Mouse (Mus musculus): Measurements from ENCODE around the gene Lrcol1.

The Lrcol1 gene

DNA sequence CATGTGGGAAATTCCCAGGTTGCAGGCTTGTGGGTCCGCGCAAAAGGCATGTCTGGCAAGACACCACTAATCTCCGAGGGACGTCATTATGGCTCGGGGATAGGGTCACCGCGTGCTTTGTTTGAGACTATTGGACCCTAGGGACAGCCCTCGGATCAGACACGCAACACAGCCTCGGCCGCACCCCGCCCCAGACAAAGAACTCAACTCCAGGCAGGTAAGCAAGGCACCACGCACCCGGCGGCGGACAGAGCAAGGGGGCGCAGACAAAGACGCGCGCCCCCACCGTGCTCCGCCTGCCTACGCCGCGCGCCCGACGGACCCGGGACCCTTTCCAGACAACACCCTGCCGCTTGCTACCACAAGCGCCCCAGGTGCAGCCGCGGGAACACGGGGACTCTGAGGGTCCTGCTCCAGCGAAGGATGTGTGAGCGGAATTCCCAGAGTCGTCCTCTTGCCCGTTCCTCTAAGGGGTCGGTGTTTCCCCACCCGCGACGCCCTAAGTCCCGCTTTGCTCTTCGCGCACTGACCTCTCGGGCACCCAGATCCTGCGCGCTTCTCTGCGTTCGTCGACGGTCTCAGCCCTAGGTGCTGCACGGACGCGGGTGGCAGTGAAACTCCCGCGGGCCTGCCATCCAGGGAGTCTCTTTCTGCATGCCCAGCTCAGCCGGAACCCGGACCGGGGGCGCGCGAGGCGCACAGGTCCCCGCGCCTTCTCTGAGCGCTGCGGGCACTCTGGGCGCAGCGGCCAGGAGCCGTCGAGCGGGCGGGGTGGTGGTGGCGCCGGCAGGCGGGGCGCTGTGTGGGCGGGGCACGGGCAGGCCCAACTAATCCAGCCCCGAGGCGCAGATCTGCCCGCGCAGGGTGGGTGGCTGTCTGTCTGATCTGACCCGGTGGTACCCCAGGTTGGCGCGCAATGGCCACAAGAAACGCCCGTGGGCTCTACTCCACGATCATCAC lies 42.1 kb downstream of the Lrcol1 start:
- peak; percentile 70 for DNase-seq

DNA sequence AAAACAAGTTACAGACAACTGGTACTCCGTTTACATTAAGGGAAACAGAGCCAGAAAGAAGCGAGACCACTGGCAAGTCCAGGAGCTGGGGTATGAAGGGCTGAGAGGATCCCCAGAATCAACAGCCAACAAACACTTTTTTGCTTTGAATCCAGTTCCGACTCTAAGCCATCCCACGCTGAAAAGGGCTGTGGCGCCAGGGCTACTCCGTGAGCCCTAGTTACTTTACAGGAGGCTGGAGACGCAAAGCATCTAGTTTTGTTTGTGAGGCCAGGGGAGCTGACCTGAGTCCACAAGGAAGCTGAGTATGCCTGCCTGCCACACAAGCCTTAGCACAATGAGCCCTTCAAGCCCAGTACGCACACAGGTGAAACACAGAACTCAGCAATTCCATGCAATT lies 42.8 kb downstream of the Lrcol1 start:
- no peak for DNase-seq

DNA sequence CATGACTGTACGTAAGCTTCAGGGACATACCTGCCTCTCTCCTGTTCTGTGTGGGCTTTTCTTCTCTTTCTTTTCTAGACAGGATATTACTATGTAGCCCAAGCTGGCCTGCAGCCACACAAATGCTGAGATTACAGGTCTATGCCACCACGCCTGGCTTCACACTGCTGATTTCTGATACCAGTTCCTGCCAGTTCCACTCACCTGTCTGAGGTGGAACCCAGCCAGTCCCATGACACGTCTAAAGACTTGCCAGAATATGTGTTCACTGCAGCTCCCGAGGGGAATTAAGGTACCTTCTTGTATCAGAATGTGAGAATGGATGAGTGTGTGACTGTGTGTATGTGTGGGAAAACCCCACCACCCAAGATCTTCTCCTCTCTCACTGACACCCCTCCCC lies 46.1 kb downstream of the Lrcol1 start:
- DNase-seq = no peak

DNA sequence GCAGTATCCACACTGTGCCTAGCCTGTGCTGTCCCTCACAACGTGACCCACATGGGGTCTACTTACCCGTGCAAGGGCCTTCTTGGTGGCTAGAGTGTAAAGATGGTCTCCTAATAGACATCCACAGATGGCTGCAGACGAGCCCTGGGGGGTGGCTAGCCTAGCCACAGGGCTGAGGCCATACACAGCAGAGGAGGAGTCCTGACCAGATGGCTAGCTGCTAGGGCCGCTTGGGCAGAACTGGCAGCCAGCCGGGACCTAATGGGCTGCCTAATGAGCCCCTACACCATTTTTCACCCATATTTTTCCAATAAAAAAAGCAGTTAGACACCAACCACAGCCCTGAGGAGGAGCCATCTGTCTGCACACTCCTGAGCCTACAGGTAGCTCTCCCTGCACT lies 48.2 kb downstream of the Lrcol1 start:
- no peak for DNase-seq

DNA sequence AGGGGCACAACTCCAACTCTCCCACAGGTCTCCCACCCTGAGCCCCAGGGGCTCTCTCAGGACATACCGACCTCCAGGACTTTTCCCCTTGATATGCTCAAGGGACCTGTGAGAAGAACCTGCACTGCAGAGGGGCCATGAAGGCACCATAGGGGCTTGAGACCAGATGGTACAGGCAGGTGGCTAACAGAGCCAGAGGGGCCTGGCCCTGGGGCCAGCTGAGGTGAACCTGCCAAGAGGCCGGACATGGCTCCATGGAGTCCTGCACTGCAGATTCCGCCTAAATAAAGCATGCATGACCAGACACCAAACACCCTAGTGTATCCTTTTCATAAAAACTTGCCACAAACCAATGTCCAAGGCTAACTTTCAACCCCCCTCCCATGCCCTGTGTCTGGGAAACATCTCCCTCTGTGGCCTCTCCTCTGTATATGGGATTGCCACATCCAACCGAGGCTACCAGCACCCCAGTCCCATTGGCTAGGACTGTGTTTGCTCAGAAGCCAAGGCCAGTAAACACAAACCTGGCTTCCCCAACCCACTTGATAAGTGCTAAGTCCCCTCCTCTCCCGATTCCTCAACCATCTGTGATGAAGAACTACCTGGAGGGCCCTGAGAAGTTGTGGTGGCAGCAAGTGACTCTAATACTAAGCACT lies 50.6 kb downstream of the Lrcol1 start:
- no peak for DNase-seq

DNA sequence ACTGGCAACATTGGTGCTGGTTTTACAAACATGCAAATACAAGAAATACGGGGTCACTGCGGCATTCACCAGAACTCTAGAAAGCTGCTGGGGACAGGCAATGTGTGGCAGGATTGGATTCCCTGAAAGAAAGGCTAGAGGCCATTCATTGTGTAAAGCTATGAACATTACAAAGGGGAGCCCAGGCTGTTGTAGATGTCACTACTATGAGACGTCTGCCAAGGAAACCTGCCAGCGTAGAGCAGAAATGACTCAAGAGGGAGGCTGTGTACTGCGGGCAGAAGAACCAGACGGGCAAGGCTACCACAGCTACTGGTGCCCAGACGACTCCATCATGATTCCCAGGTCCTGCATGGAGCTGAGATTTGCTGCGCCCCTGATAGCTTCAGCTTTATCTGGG lies 56.6 kb downstream of the Lrcol1 start:
- no peak for DNase-seq

DNA sequence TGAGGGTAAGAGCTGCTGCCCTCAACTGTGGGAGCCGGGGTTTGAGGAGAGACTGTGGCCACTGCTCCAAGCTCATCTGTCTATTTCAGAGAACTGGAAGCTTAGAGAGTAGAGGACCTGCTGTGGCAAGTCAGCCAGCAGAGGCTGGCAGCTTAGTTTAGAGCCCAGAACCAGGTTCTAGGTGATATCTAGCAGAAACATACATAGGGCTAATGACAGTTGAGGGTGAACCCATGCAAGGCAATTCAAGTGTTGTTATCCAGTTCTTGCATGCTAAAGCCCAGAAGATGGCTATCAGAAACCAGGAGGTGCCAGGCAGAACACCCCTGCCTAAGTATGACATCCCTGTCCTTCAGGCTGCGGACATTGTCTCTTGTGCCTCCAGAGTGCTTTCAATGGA lies 58.0 kb downstream of the Lrcol1 start:
- no peak for DNase-seq

DNA sequence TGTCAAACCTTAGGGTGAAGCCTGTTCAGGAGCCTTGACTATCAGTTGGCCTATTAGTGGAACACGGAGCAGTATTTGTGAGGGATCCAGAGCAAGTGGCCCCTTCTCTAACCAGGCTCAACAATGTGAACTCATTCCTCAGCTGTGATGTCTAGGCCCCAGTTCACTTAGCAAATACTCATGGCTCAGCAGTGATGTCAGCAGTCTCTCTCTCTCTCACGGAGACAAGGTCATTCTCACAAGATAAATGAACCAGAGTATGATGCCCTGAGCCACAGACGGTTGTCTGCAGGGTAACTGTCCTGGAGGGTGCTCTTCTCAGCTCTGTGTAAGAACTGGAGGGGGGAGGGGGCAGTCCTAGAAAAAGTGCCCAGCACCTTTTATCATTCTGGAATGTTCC lies 59.4 kb downstream of the Lrcol1 start:
- DNase-seq = no peak
